Mouse (Mus musculus) intestine, postnatal 0 days (tissue): ENCODE measurements around the gene Txnrd1. TPM values are rescaled to one million over a fixed set of nuclear protein-coding genes. Genes with fewer than 3 reads are reported as not detected.

Source experiments
- ATAC-seq: fragments of 200-750 bp; cut with Nextera tagmentation; 2 replicates; pipeline ENCODE4 v1.8.0; 2017; ENCODE audit warnings: mild to moderate bottlenecking, moderate TSS enrichment, moderate library complexity
- H3K27ac ChIP-seq: fragments of 300-500 bp; sonication (generic); 2 replicates; pipeline ENCODE4 v1.5.1; 2014; ENCODE audit warnings: mild to moderate bottlenecking, low read depth, low read length, moderate library complexity
- H3K27me3 ChIP-seq: fragments of 300-500 bp; sonication (generic); replicated peaks from 2 replicates; pipeline ENCODE4 v1.6.1; 2014; ENCODE audit warnings: low read length, mixed read lengths; ENCODE audit not compliant: control insufficient read depth, insufficient read depth
- H3K36me3 ChIP-seq: fragments of 300-500 bp; sonication (generic); 2 replicates; pipeline ENCODE4 v1.6.1; 2014; ENCODE audit warnings: mild to moderate bottlenecking, moderate library complexity; ENCODE audit not compliant: control insufficient read depth, insufficient read depth
- H3K4me1 ChIP-seq: fragments of 300-500 bp; sonication (generic); replicated peaks from 2 replicates; pipeline ENCODE4 v1.6.1; 2014; ENCODE audit warnings: antibody characterized with exemption, low read length, mixed read lengths; ENCODE audit not compliant: control insufficient read depth, insufficient read depth
- H3K4me2 ChIP-seq: fragments of 300-500 bp; sonication (generic); replicated peaks from 2 replicates; pipeline ENCODE4 v1.6.1; 2014; ENCODE audit warnings: low read depth, mild to moderate bottlenecking, moderate library complexity
- H3K4me3 ChIP-seq: fragments of 300-500 bp; sonication (generic); 2 replicates; pipeline ENCODE4 v1.5.1; 2014; ENCODE audit warnings: low read depth, low read length
- H3K9ac ChIP-seq: fragments of 300-500 bp; sonication (generic); 2 replicates; pipeline ENCODE4 v1.6.1; 2014; ENCODE audit warnings: mild to moderate bottlenecking, low read depth, low read length
- H3K9me3 ChIP-seq: fragments of 300-500 bp; sonication (generic); 2 replicates; pipeline ENCODE4 v1.6.1; 2016; ENCODE audit warnings: mixed run types; ENCODE audit not compliant: control insufficient read depth
- CTCF ChIP-seq: sonication (generic); IDR thresholded peaks from 2 replicates; pipeline ENCODE4 v1.5.1; 2016; ENCODE audit warnings: low read depth, mild to moderate bottlenecking, control low read depth, antibody characterized with exemption, moderate library complexity
- WGBS: fragments of 180-500 bp; shearing (Covaris S2); extraction: QIAGEN DNeasy Blood & Tissue Kit; methylation state at CpG from one replicate; pipeline ENCODE4 v1.1.7; 2014; 5-methylcytosine and 5-hydroxymethylcytosine counted together
- polyA plus RNA-seq: library from polyadenylated mRNA; unstranded; fragments of >200 nt; fragmentation: Nextera tagmentation; extraction: Ambion mirVana; gene quantifications from 2 replicates; pipeline ENCODE4 v1.2.1, GENCODE M21; 2015

Txnrd1 gene
- polyA plus RNA-seq, 1 experiment from 2014 or later: 67.7 TPM

GRCm38 (mm10) chr10:82863827-82864226 is 30.1 kb downstream of the Txnrd1 start:
- Histone ChIP-seq H3K36me3 (peaks cover 29% of the 10 kb centered on the region; the same call in 1 of the 2 replicates), H3K4me3 (no peak overlapping the region), H3K4me2 (0 out of 2 replicates have a peak overlapping the region, but pooled peaks have one; percentile 3), H3K9me3 (no peaks in the 10 kb centered on the region), H3K27ac (no peak overlapping the region), H3K9ac (no peak overlapping the region), H3K4me1 (0 out of 2 replicates have a peak, but pooled peaks cover 8% of the 10 kb centered on the region), H3K27me3 (no peaks in the 10 kb centered on the region)
- WGBS: 79% methylated on average over 7 of the region's 7 CpGs
- ATAC-seq: no peak
- no peak for TF ChIP-seq CTCF

GRCm38 (mm10) chr10:82866356-82866755 is 32.6 kb downstream of the Txnrd1 start, which contains the start of gene Eid3:
Gene Eid3 (plus strand): TSS chr10:82866626.
- Histone ChIP-seq H3K9me3 (no peaks in the 10 kb centered on the region), H3K4me1 (0 out of 2 replicates have a peak, but pooled peaks cover 6% of the 10 kb centered on the region), H3K4me2 (no peak within 1 kb of the TSS), H3K27ac (no peak within 1 kb of the TSS), H3K27me3 (no peaks in the 10 kb centered on the region), H3K4me3 (no peak within 1 kb of the TSS), H3K9ac (no peak within 1 kb of the TSS), H3K36me3 (peaks cover 35% of the 10 kb centered on the region)
- 70% methylated on average over 9 of the region's 9 CpGs for WGBS
- ATAC-seq: no peak
- no peak for TF ChIP-seq CTCF

GRCm38 (mm10) chr10:82866832-82867231 is 33.1 kb downstream of the Txnrd1 start:
- TF ChIP-seq CTCF: no peak
- no peak overlapping the region for H3K4me3 ChIP-seq
- no peak overlapping the region for H3K9ac ChIP-seq
- H3K27me3 ChIP-seq: no peaks in the 10 kb centered on the region
- peaks cover 35% of the 10 kb centered on the region for H3K36me3 ChIP-seq
- H3K27ac ChIP-seq: no peak overlapping the region
- no peak for ATAC-seq
- 85% methylated on average over 18 of the region's 18 CpGs for WGBS
- no peaks in the 10 kb centered on the region for H3K9me3 ChIP-seq
- no peak overlapping the region for H3K4me2 ChIP-seq
- 0 out of 2 replicates have a peak, but pooled peaks cover 3% of the 10 kb centered on the region for H3K4me1 ChIP-seq

- 55% methylated on average over 6 of the region's 6 CpGs for WGBS
- H3K27ac ChIP-seq: no peak overlapping the region
- H3K27me3 ChIP-seq: no peaks in the 10 kb centered on the region
- no peak overlapping the region for H3K9ac ChIP-seq
- no peak for ATAC-seq
- H3K4me2 ChIP-seq: no peak overlapping the region
- TF ChIP-seq CTCF: no peak
- H3K4me1 ChIP-seq: 0 out of 2 replicates have a peak, but pooled peaks cover 3% of the 10 kb centered on the region
- H3K36me3 ChIP-seq: peaks cover 33% of the 10 kb centered on the region
- no peaks in the 10 kb centered on the region for H3K9me3 ChIP-seq
- H3K4me3 ChIP-seq: no peak overlapping the region
These were observed 34.8 kb downstream of the Txnrd1 start for GRCm38 (mm10) chr10:82868418-82869086.

GRCm38 (mm10) chr10:82875446-82875845 is 41.7 kb downstream of the Txnrd1 start:
- Histone ChIP-seq H3K4me3 (no peak overlapping the region), H3K9me3 (no peaks in the 10 kb centered on the region), H3K4me2 (no peak overlapping the region), H3K27ac (peak overlapping the region; percentile 67; the same call in 1 of the 2 replicates), H3K9ac (no peak overlapping the region), H3K36me3 (peaks cover 52% of the 10 kb centered on the region), H3K4me1 (0 out of 2 replicates have a peak, but pooled peaks cover 3% of the 10 kb centered on the region), H3K27me3 (no peaks in the 10 kb centered on the region)
- no peak for ATAC-seq
- no peak for TF ChIP-seq CTCF
- 82% methylated on average over 10 of the region's 10 CpGs for WGBS

GRCm38 (mm10) chr10:82876076-82876796 is 42.5 kb downstream of the Txnrd1 start:
- peak; percentile 97 for ATAC-seq
- Histone ChIP-seq H3K4me3 (no peak overlapping the region), H3K27ac (peak overlapping the region; percentile 67; the same call in 1 of the 2 replicates), H3K36me3 (peaks cover 60% of the 10 kb centered on the region), H3K4me1 (0 out of 2 replicates have a peak, but pooled peaks cover 3% of the 10 kb centered on the region), H3K27me3 (no peaks in the 10 kb centered on the region), H3K9me3 (no peaks in the 10 kb centered on the region), H3K4me2 (no peak overlapping the region), H3K9ac (no peak overlapping the region)
- TF ChIP-seq CTCF: peak; percentile 78
- WGBS: 40% methylated on average over 16 of the region's 16 CpGs
